Mouse (Mus musculus) liver, embryonic 14.5 days (tissue): ENCODE results near the gene Prph. TPM values are rescaled to one million over a fixed set of nuclear protein-coding genes. Genes with fewer than 3 reads are reported as not detected.

Experiments used
- ATAC-seq: fragments of 200-750 bp; cut with Nextera tagmentation; 2 replicates; pipeline ENCODE4 v1.8.0; 2017; ENCODE audit warnings: moderate number of reproducible peaks, mild to moderate bottlenecking, moderate library complexity; ENCODE audit not compliant: insufficient read depth
- DNase-seq, 3 experiments: peaks; one replicate each; pipeline ENCODE4 v3.0.0-alpha.2; 2012 to 2013; ENCODE audit warnings: low read depth in 3 of 3, low spot score in 3 of 3
- H3K27ac ChIP-seq: fragments of 300-500 bp; sonication (generic); 2 replicates; pipeline ENCODE4 v1.5.1; 2014; ENCODE audit warnings: moderate library complexity, mild to moderate bottlenecking, control low read depth, inconsistent platforms
- H3K27me3 ChIP-seq: fragments of 300-500 bp; sonication (generic); 2 replicates; pipeline ENCODE4 v1.6.1; 2014; ENCODE audit warnings: mild to moderate bottlenecking, low read length, moderate library complexity; ENCODE audit not compliant: control insufficient read depth, insufficient read depth
- H3K36me3 ChIP-seq: fragments of 300-500 bp; sonication (generic); replicated peaks from 2 replicates; pipeline ENCODE4 v1.6.1; 2014; ENCODE audit warnings: low read depth; ENCODE audit not compliant: control insufficient read depth, insufficient read depth
- H3K4me1 ChIP-seq, 2 experiments: fragments of 200-500 bp in 1 of 2; fragments of 300-500 bp in 1 of 2; sonication (generic) in 1 of 2; replicated peaks; 2 replicates each; pipeline ENCODE4 v1.6.1; 2012 to 2014; ENCODE audit warnings: antibody characterized with exemption in 1 of 2, inconsistent platforms in 1 of 2, low read length in 1 of 2; ENCODE audit not compliant: control insufficient read depth in 2 of 2, insufficient read depth in 2 of 2
- H3K4me2 ChIP-seq: fragments of 300-500 bp; sonication (generic); 2 replicates; pipeline ENCODE4 v1.6.1; 2014; ENCODE audit warnings: low read depth, mild to moderate bottlenecking, control low read depth, moderate library complexity
- H3K4me3 ChIP-seq, 2 experiments: fragments of 200-500 bp in 1 of 2; fragments of 300-500 bp in 1 of 2; sonication (generic) in 1 of 2; 2 replicates each; pipeline ENCODE4 v1.5.1; 2012 to 2014; ENCODE audit warnings: low read depth in 2 of 2, low read length in 2 of 2, mild to moderate bottlenecking in 2 of 2, control low read depth in 1 of 2, inconsistent platforms in 1 of 2, moderate library complexity in 1 of 2; ENCODE audit not compliant: insufficient read depth in 1 of 2
- H3K9ac ChIP-seq: fragments of 300-500 bp; sonication (generic); replicated peaks from 2 replicates; pipeline ENCODE4 v1.6.1; 2014; ENCODE audit warnings: mild to moderate bottlenecking, control low read depth, moderate library complexity
- H3K9me3 ChIP-seq: fragments of 300-500 bp; sonication (generic); 2 replicates; pipeline ENCODE4 v1.6.1; 2016; ENCODE audit warnings: low read length, mixed read lengths; ENCODE audit not compliant: control insufficient read depth
- CTCF ChIP-seq: IDR thresholded peaks from 2 replicates; pipeline ENCODE4 v1.5.1; 2016; ENCODE audit warnings: antibody characterized with exemption, low read depth, control low read depth
- EP300 ChIP-seq: IDR thresholded peaks from 2 replicates; pipeline ENCODE4 v1.6.1; 2016; ENCODE audit warnings: antibody characterized with exemption, low read depth
- WGBS: fragments of 180-500 bp; shearing (Covaris S2); extraction: QIAGEN DNeasy Blood & Tissue Kit; methylation state at CpG from one replicate; pipeline ENCODE4 v1.1.7; 2014; ENCODE audit not compliant: insufficient replicate concordance; 5-methylcytosine and 5-hydroxymethylcytosine counted together
- polyA plus RNA-seq, 2 experiments: library from polyadenylated mRNA; depleted of rRNA in 1 of 2; stranded (reverse) in 1 of 2; unstranded in 1 of 2; fragments of >200 nt; fragmentation: Nextera tagmentation in 1 of 2; extraction: Ambion mirVana in 1 of 2; gene quantifications; 2 replicates each; pipeline versions ENCODE4 v1.2.1 to v1.2.3; 2012 to 2014

The Prph gene
- polyA plus RNA-seq, 2 experiments, result 0.53 to 1.2 TPM

- H3K4me2 ChIP-seq, result peak within 1 kb of the TSS; percentile 62
- peak within 1 kb of the TSS in 1 of 2 experiments; percentile 42; a peak in 3 of 4 replicates for H3K4me3 ChIP-seq
- 37% methylated on average over 8 of the region's 8 CpGs for WGBS
- H3K4me1 ChIP-seq, result peaks cover 0 to 4% of the 10 kb centered on the region in 2 experiments; a peak in 2 of 4 replicates
- no peaks in the 10 kb centered on the region for H3K9me3 ChIP-seq
- peaks cover 98% of the 10 kb centered on the region for H3K27me3 ChIP-seq
- DNase-seq (no peak), ATAC-seq (no peak)
- no peaks in the 10 kb centered on the region for H3K36me3 ChIP-seq
- no peak within 1 kb of the TSS for H3K27ac ChIP-seq
- no peak for TF ChIP-seq CTCF
- TF ChIP-seq EP300, result no peak
- H3K9ac ChIP-seq, result no peak within 1 kb of the TSS
Measured at GRCm38 (mm10) chr15:99092870-99093269, 37.9 kb downstream of the Prph start, which contains the start of gene Dnajc22. Dnajc22 (plus strand) TSS chr15:99093170.

- ATAC-seq, result no peak
- peak overlapping the region; percentile 62 for H3K4me2 ChIP-seq
- peaks cover 0 to 4% of the 10 kb centered on the region in 2 experiments; a peak in 2 of 4 replicates for H3K4me1 ChIP-seq
- no peak overlapping the region for H3K27ac ChIP-seq
- DNase-seq, result no peak
- H3K27me3 ChIP-seq, result peaks cover 98% of the 10 kb centered on the region
- 2% methylated on average over 56 of the region's 56 CpGs for WGBS
- no peaks in the 10 kb centered on the region for H3K36me3 ChIP-seq
- no peak overlapping the region for H3K9ac ChIP-seq
- H3K9me3 ChIP-seq, result no peaks in the 10 kb centered on the region
- peak overlapping the region in 1 of 2 experiments; percentile 42; a peak in 3 of 4 replicates for H3K4me3 ChIP-seq
- TF ChIP-seq CTCF, result peak; percentile 46
- TF ChIP-seq EP300, result no peak
Measured at GRCm38 (mm10) chr15:99093291-99094258, 38.6 kb downstream of the Prph start.

DNA sequence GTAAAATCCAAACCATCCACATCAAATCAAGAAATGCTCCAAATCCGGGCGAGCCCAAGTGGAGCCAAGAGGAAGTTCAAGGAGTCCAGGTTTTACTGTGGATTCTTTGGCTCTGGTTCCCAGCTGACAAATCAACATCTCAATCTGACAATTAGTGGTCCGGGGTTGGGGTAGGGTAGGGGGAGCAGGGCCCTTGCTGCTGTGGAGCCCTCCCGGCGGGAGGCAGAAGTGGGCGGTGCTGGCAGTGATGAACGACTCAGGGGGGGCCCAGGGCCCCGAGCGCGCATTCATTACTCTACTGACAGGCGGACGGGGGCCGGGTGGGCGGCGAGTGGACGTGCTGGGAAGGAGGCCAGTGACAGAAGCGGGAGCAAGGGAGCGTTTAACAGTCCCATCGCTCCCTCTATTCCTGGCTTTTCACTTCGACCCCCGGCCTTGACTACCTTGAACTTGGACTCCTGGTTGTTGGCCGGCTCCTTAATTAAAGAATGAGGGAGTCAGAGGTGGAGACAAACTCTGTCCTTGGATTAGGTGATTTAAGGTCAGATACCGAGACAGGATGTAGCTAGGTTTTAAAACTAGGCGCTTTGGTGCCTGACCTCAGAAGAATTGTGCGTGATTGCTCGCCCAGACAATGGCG lies 39.8 kb downstream of the Prph start:
- Histone ChIP-seq H3K4me3 (no peak overlapping the region), H3K4me1 (peaks cover 0 to 2% of the 10 kb centered on the region in 2 experiments; a peak in 1 of 4 replicates), H3K9me3 (no peaks in the 10 kb centered on the region), H3K27ac (no peak overlapping the region), H3K4me2 (no peak overlapping the region), H3K9ac (no peak overlapping the region), H3K36me3 (no peaks in the 10 kb centered on the region), H3K27me3 (peaks cover 97% of the 10 kb centered on the region)
- WGBS, result 2% methylated on average over 27 of the region's 27 CpGs
- no peak for DNase-seq
- ATAC-seq, result no peak
- TF ChIP-seq EP300 (no peak), CTCF (no peak)

GRCm38 (mm10) chr15:99095356-99095755 lies 40.4 kb downstream of the Prph start:
- H3K27ac ChIP-seq, result no peak overlapping the region
- H3K9me3 ChIP-seq, result no peaks in the 10 kb centered on the region
- DNase-seq (no peak), ATAC-seq (no peak)
- no peak overlapping the region for H3K9ac ChIP-seq
- peaks cover 96% of the 10 kb centered on the region for H3K27me3 ChIP-seq
- 7% methylated on average over 6 of the region's 6 CpGs for WGBS
- no peak overlapping the region for H3K4me2 ChIP-seq
- no peak overlapping the region for H3K4me3 ChIP-seq
- no peak for TF ChIP-seq EP300
- TF ChIP-seq CTCF, result no peak
- peaks cover 0 to 2% of the 10 kb centered on the region in 2 experiments; a peak in 1 of 4 replicates for H3K4me1 ChIP-seq
- H3K36me3 ChIP-seq, result no peaks in the 10 kb centered on the region
